Mouse (Mus musculus): ENCODE measurements at regions not wholly inside any gene's neighbourhood (a gene's known extent, or its start where the extent isn't known, plus 50 kb on each side); places are given as distances from the start of the nearest gene placed in this dataset.
A peak's percentile ranks its signal among the peaks of the same experiment; 100 is the strongest.

GRCm38 (mm10) chr16:50852081-50852480 is 261.1 kb upstream of the Ccdc54 start:
- DNase-seq (ENCODE audit: low spot score in 2 of 2) = no peak

- DNase-seq (ENCODE audit: low spot score in 2 of 2) = no peak
Observed at GRCm38 (mm10) chr16:50847693-50848092, 256.7 kb upstream of the Ccdc54 start.

- no peak for DNase-seq (ENCODE audit: low spot score in 2 of 2)
Observed at GRCm38 (mm10) chr16:50846505-50846904, 255.6 kb upstream of the Ccdc54 start.

- DNase-seq (ENCODE audit: low spot score in 2 of 2) = peak; percentile 48 to 73
Observed at GRCm38 (mm10) chr16:50841677-50842580, 251.0 kb upstream of the Ccdc54 start.

- DNase-seq (ENCODE audit: low spot score in 2 of 2) = no peak
Observed at GRCm38 (mm10) chr16:50841205-50841604, 250.3 kb upstream of the Ccdc54 start.

- no peak for DNase-seq (ENCODE audit: low spot score in 2 of 2)
Observed at GRCm38 (mm10) chr16:50839665-50840064, 248.7 kb upstream of the Ccdc54 start.

DNA sequence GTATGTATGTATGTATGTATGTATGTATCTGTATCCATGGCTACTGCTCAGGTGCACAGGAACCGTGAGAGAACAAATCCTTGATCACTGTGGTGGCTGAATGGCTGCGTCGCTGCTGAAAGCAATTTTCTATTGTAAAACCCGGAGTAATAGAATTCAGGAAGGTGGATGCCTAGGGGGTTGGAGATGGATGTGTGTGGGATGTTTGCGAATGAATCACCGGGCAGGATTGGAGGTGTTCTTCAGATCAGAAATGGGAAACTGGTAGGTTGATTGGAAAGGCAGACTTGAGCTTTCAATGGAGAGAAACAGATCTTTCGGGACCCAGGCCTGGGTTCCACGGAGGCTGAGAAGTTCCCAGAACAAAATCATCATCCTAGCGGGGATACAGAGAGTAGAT is 246.5 kb upstream of the Ccdc54 start:
- DNase-seq (ENCODE audit: low spot score in 2 of 2) = no peak

GRCm38 (mm10) chr16:50836457-50836856 is 245.5 kb upstream of the Ccdc54 start:
- DNase-seq (ENCODE audit: low spot score in 2 of 2) = no peak

DNA sequence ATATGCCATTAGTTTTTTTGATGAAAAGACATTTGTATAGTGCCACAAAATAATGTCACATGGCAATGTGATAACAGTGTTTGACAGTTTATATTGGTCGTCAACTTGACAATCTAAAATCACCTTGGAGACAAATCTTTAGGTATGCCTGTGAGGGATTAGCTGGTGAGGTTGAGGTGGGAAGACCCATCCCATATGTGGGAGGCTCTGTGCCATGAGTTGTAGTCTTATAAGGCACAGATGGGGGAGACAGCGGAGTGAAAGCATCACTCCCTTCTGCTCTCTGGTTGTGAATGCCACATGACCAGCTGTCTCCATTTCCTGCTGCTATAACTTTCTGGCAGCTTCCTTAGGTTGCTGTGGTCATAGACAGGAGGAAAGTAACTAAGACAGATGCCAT is 242.4 kb upstream of the Ccdc54 start:
- DNase-seq (ENCODE audit: low spot score in 2 of 2) = no peak

GRCm38 (mm10) chr16:50822352-50822751 is 231.4 kb upstream of the Ccdc54 start:
- no peak for DNase-seq (ENCODE audit: low spot score in 2 of 2)

GRCm38 (mm10) chr16:50814626-50815025 is 223.7 kb upstream of the Ccdc54 start:
- no peak for DNase-seq (ENCODE audit: low spot score in 2 of 2)

GRCm38 (mm10) chr16:50799145-50799794 is 208.3 kb upstream of the Ccdc54 start:
- peak; percentile 29 to 63 for DNase-seq (ENCODE audit: low spot score in 2 of 2)

- DNase-seq (ENCODE audit: low spot score in 2 of 2) = no peak
Observed at GRCm38 (mm10) chr16:50798095-50798494, 207.1 kb upstream of the Ccdc54 start.

DNA sequence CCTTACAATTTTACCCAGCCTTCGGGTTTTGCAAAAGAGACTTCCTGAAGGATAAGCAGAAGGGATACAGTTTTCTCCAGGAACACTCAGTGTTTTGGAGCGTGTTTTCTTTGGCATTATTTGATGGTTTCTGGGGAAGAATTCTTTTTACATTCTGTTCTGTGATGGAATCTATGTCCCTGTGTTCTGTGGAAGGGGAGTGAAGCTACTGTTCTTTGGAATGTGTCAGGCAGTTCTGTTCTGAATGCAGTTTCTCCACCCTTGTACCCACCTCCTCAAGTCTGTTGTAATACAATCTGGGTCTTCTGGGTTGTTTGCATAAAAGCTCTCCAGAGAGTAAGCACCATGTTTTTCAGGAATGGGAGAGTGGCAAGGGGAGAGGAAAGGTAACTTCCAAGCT is 202.0 kb upstream of the Ccdc54 start:
- DNase-seq (ENCODE audit: low spot score in 2 of 2) = no peak

DNA sequence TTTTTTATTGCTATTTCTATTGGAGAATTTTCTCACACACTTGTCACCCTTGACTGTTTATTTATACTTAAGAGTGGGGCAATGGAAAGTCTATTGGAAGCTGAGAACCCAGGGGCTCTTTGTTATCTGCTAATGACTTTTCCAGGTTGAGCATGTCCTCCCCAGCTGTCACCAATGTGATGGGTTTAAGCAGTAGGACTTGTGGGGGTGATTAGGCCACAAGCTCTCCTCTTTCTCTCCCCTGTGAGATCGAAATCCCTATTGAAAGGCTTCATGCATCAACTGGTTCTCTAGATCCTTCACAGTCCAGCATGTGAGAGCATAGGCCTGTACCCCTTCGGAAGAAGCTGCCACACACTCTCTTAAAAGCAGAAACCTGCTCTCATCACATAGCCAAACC is 201.6 kb upstream of the Ccdc54 start:
- no peak for DNase-seq (ENCODE audit: low spot score in 2 of 2)

DNA sequence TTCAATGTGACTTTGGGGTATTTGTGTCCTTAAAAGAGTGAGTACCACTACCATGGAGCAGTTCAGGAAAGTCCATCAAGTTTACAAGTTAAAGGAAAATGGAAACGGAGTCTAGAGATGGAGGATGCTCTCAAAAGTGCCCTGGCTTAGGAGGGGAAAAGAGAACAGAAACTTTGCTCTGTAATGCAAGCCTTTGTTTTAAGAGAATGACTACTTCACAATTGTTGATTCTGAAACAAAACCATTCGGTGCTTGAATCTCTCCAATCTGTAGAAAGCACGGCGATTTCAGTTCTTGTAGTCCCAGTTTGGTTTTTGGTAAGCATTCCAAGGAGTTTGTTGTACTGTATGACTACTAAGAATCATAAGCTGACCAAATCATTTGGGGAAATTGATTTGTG is 197.7 kb upstream of the Ccdc54 start:
- DNase-seq (ENCODE audit: low spot score in 2 of 2) = no peak

DNA sequence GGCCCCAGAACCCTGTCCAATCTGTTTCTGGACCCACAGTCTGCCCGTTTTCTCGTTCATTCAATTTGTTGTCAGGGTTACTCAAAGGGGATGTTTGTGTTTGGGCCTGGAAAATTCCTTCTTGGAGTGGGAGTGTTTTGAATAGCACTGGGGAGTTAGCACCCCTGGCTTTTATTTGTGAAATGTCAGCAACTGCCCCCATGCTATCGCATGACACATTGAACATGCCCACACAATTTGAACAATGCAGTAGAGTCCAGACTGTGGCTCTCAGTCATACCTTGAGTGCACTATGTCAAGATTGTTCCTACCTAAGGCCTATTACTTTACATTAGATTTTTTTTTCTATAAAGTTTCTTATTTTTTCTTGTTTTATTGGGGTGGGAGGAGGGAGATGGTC is 195.2 kb upstream of the Ccdc54 start:
- DNase-seq (ENCODE audit: low spot score in 2 of 2) = no peak

- DNase-seq (ENCODE audit: low spot score in 2 of 2) = no peak
Observed at GRCm38 (mm10) chr16:50785384-50785783, 194.4 kb upstream of the Ccdc54 start.

GRCm38 (mm10) chr16:50784651-50785228 is 193.8 kb upstream of the Ccdc54 start:
- DNase-seq (ENCODE audit: low spot score in 2 of 2) = no peak

GRCm38 (mm10) chr16:50783784-50784650 is 193.1 kb upstream of the Ccdc54 start:
- no peak for DNase-seq (ENCODE audit: low spot score in 2 of 2)

DNA sequence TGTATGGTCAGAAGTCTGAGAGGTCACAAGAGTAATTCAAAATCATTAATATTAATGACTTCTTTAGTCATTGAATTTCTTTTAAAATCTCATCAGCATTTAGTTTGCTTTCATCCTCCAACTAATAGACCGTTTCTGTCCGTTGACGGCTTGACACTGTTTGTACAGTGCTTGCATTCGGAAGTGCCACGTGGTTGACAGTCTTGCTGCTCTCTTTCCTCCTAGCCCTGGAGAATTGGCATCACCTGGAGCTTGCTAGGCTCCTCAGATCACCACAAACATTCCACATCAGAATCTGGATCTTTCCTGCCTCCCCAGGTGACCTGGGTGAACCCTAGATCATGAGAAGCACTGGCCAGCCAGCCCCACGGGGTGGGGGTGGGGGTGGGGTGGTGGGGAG is 192.3 kb upstream of the Ccdc54 start:
- DNase-seq (ENCODE audit: low spot score in 2 of 2) = no peak

All from frontal cortex, postnatal 14 days (tissue).